Mouse (Mus musculus) heart, embryonic 14.5 days (tissue): Measurements from ENCODE around the gene Pnliprp2. TPM values are rescaled to one million over a fixed set of nuclear protein-coding genes. Genes with fewer than 3 reads are reported as not detected.

Experiments
- ATAC-seq: fragments of 200-750 bp; cut with Nextera tagmentation; 2 replicates; pipeline ENCODE4 v1.8.0; 2017; ENCODE audit warnings: low read depth, moderate TSS enrichment; ENCODE audit not compliant: insufficient number of reproducible peaks, insufficient read depth, low FRiP score
- H3K27ac ChIP-seq, 2 experiments: fragments of 200-500 bp in 1 of 2; fragments of 300-500 bp in 1 of 2; sonication (generic) in 1 of 2; replicated peaks in 1 of 2; 2 replicates each; pipeline ENCODE4 v1.5.1; 2012 to 2014; ENCODE audit warnings: low read depth in 2 of 2, low read length in 2 of 2, control low read depth in 1 of 2, mild to moderate bottlenecking in 1 of 2, mixed read lengths in 1 of 2; ENCODE audit not compliant: control insufficient read depth in 1 of 2, insufficient read depth in 1 of 2
- H3K27me3 ChIP-seq: fragments of 300-500 bp; sonication (generic); 2 replicates; pipeline ENCODE4 v1.6.1; 2014; ENCODE audit warnings: mild to moderate bottlenecking, low read length, control low read depth; ENCODE audit not compliant: control insufficient read depth, insufficient read depth
- H3K36me3 ChIP-seq: fragments of 300-500 bp; sonication (generic); 2 replicates; pipeline ENCODE4 v1.6.1; 2014; ENCODE audit warnings: mild to moderate bottlenecking, control low read depth, low read length, mixed read lengths; ENCODE audit not compliant: control insufficient read depth, insufficient read depth
- H3K4me1 ChIP-seq, 2 experiments: fragments of 200-500 bp in 1 of 2; fragments of 300-500 bp in 1 of 2; sonication (generic) in 1 of 2; 2 replicates each; pipeline ENCODE4 v1.6.1; 2012 to 2014; ENCODE audit warnings: low read length in 2 of 2, control low read depth in 1 of 2, mixed read lengths in 1 of 2; ENCODE audit not compliant: control insufficient read depth in 2 of 2, insufficient read depth in 2 of 2
- H3K4me2 ChIP-seq: fragments of 300-500 bp; sonication (generic); 2 replicates; pipeline ENCODE4 v1.6.1; 2014; ENCODE audit warnings: mild to moderate bottlenecking, low read length
- H3K4me3 ChIP-seq, 2 experiments: fragments of 200-500 bp in 1 of 2; fragments of 300-500 bp in 1 of 2; sonication (generic) in 1 of 2; 2 replicates each; pipeline ENCODE4 v1.5.1; 2012 to 2014; ENCODE audit warnings: low read length in 2 of 2, mild to moderate bottlenecking in 2 of 2, control low read depth in 1 of 2, low read depth in 1 of 2, moderate library complexity in 1 of 2; ENCODE audit not compliant: control insufficient read depth in 1 of 2, insufficient read depth in 1 of 2
- H3K9ac ChIP-seq: fragments of 300-500 bp; sonication (generic); 2 replicates; pipeline ENCODE4 v1.6.1; 2014; ENCODE audit warnings: mild to moderate bottlenecking, low read length
- H3K9me3 ChIP-seq: fragments of 300-500 bp; sonication (generic); 2 replicates; pipeline ENCODE4 v1.6.1; 2016; ENCODE audit warnings: low read length, control low read depth; ENCODE audit not compliant: control insufficient read depth
- WGBS: fragments of 180-500 bp; shearing (Covaris S2); extraction: QIAGEN DNeasy Blood & Tissue Kit; methylation state at CpG from one replicate; pipeline ENCODE4 v1.1.7; 2014; 5-methylcytosine and 5-hydroxymethylcytosine counted together
- polyA plus RNA-seq: library from polyadenylated mRNA; unstranded; fragments of >200 nt; fragmentation: Nextera tagmentation; extraction: Ambion mirVana; gene quantifications from 2 replicates; pipeline ENCODE4 v1.2.1, GENCODE M21; 2014

Gene Pnliprp2
- polyA plus RNA-seq: 0.12 TPM in 1 of 2 replicates, not detected in the other

GRCm38 (mm10) chr19:58759423-58759822, at the start of gene Pnliprp2:
TSS of gene Pnliprp2 (plus strand) at chr19:58759719.
- Histone ChIP-seq H3K4me2 (no peak within 1 kb of the TSS), H3K27me3 (no peaks in the 10 kb centered on the region), H3K27ac (no peak within 1 kb of the TSS), H3K4me1 (peaks cover 0 to 3% of the 10 kb centered on the region in 2 experiments; a peak in 1 of 4 replicates), H3K4me3 (no peak within 1 kb of the TSS), H3K36me3 (no peaks in the 10 kb centered on the region), H3K9ac (no peak within 1 kb of the TSS), H3K9me3 (no peaks in the 10 kb centered on the region)
- ATAC-seq: no peak
- WGBS: 61% methylated on average over 9 of the region's 9 CpGs

GRCm38 (mm10) chr19:58717925-58718324, 41.6 kb upstream of the Pnliprp2 start:
- no peaks in the 10 kb centered on the region for H3K4me1 ChIP-seq
- no peak overlapping the region for H3K9ac ChIP-seq
- H3K4me2 ChIP-seq: no peak overlapping the region
- H3K9me3 ChIP-seq: no peaks in the 10 kb centered on the region
- no peaks in the 10 kb centered on the region for H3K36me3 ChIP-seq
- H3K27me3 ChIP-seq: no peaks in the 10 kb centered on the region
- ATAC-seq: no peak
- 83% methylated on average over 4 of the region's 4 CpGs for WGBS
- no peak overlapping the region for H3K27ac ChIP-seq
- H3K4me3 ChIP-seq: no peak overlapping the region

- no peak overlapping the region for H3K9ac ChIP-seq
- no peaks in the 10 kb centered on the region for H3K4me1 ChIP-seq
- H3K9me3 ChIP-seq: no peaks in the 10 kb centered on the region
- no peak overlapping the region for H3K4me3 ChIP-seq
- no peaks in the 10 kb centered on the region for H3K27me3 ChIP-seq
- H3K4me2 ChIP-seq: no peak overlapping the region
- ATAC-seq: no peak
- H3K27ac ChIP-seq: no peak overlapping the region
- no peaks in the 10 kb centered on the region for H3K36me3 ChIP-seq
Measured at GRCm38 (mm10) chr19:58720439-58720838, 39.1 kb upstream of the Pnliprp2 start.

- H3K36me3 ChIP-seq: no peaks in the 10 kb centered on the region
- no peaks in the 10 kb centered on the region for H3K27me3 ChIP-seq
- H3K4me2 ChIP-seq: no peak overlapping the region
- no peak overlapping the region for H3K27ac ChIP-seq
- no peak overlapping the region for H3K9ac ChIP-seq
- H3K4me3 ChIP-seq: no peak overlapping the region
- WGBS: 51% methylated on average over 5 of the region's 5 CpGs
- no peak for ATAC-seq
- H3K9me3 ChIP-seq: no peaks in the 10 kb centered on the region
- H3K4me1 ChIP-seq: no peaks in the 10 kb centered on the region
Measured at GRCm38 (mm10) chr19:58726551-58726950, 33.0 kb upstream of the Pnliprp2 start.

- Histone ChIP-seq H3K27me3 (no peaks in the 10 kb centered on the region), H3K27ac (no peak overlapping the region)
- WGBS: 68% methylated on average over 5 of the region's 5 CpGs
Measured at GRCm38 (mm10) chr19:58727756-58728155, 31.8 kb upstream of the Pnliprp2 start.

GRCm38 (mm10) chr19:58728445-58729031, 31.0 kb upstream of the Pnliprp2 start, which contains the start of gene Pnliprp1:
TSS of gene Pnliprp1 (plus strand) at chr19:58728887.
- Histone ChIP-seq H3K27me3 (no peaks in the 10 kb centered on the region), H3K9me3 (no peaks in the 10 kb centered on the region), H3K4me3 (no peak within 1 kb of the TSS), H3K27ac (no peak within 1 kb of the TSS), H3K36me3 (no peaks in the 10 kb centered on the region), H3K4me1 (no peaks in the 10 kb centered on the region), H3K4me2 (no peak within 1 kb of the TSS), H3K9ac (no peak within 1 kb of the TSS)
- ATAC-seq: no peak
- WGBS: 43% methylated on average over 5 of the region's 5 CpGs

More at GRCm38 (mm10) chr19:58727756-58728155, 31.8 kb upstream of the Pnliprp2 start:
- no peaks in the 10 kb centered on the region for H3K4me1 ChIP-seq
- H3K9ac ChIP-seq: no peak overlapping the region
- H3K36me3 ChIP-seq: no peaks in the 10 kb centered on the region
- no peak overlapping the region for H3K4me2 ChIP-seq
- ATAC-seq: no peak
- H3K9me3 ChIP-seq: no peaks in the 10 kb centered on the region
- no peak overlapping the region for H3K4me3 ChIP-seq

- no peak overlapping the region for H3K4me3 ChIP-seq
- no peak overlapping the region for H3K4me2 ChIP-seq
- no peak overlapping the region for H3K27ac ChIP-seq
- H3K9me3 ChIP-seq: no peaks in the 10 kb centered on the region
- 67% methylated on average over 6 of the region's 6 CpGs for WGBS
- no peak for ATAC-seq
- H3K27me3 ChIP-seq: no peaks in the 10 kb centered on the region
- H3K4me1 ChIP-seq: no peaks in the 10 kb centered on the region
- H3K36me3 ChIP-seq: no peaks in the 10 kb centered on the region
- H3K9ac ChIP-seq: no peak overlapping the region
Measured at GRCm38 (mm10) chr19:58733216-58733615, 26.3 kb upstream of the Pnliprp2 start.

GRCm38 (mm10) chr19:58738111-58738510, 21.4 kb upstream of the Pnliprp2 start:
- ATAC-seq: no peak
- Histone ChIP-seq H3K27ac (no peak overlapping the region), H3K4me3 (no peak overlapping the region), H3K9me3 (no peaks in the 10 kb centered on the region), H3K4me1 (no peaks in the 10 kb centered on the region), H3K27me3 (no peaks in the 10 kb centered on the region), H3K36me3 (no peaks in the 10 kb centered on the region), H3K4me2 (no peak overlapping the region), H3K9ac (no peak overlapping the region)
- 76% methylated on average over 4 of the region's 4 CpGs for WGBS
